Mouse (Mus musculus) adrenal gland, postnatal 25 days (tissue): ENCODE results near the gene Pecam1. TPM values are rescaled to one million over a fixed set of nuclear protein-coding genes. Genes with fewer than 3 reads are reported as not detected.
"Not testable (repeated sequence)": the region's sequence is repeated elsewhere in the genome, so short reads cannot be mapped to it uniquely, and the experiment has no call there.

Experiments
- DNase-seq: peaks from one replicate; pipeline ENCODE4 v3.0.0; 2021; ENCODE audit warnings: mixed read lengths
- total RNA-seq: library from RNA; stranded (reverse); gene quantifications from 2 replicates; pipeline ENCODE4 v1.2.3, GENCODE M21; 2021

Pecam1 gene
- total RNA-seq, 1 experiment from 2014 or later, result 76.1 TPM

- no peak for DNase-seq
These were observed 22.6 kb upstream of the Pecam1 start for GRCm38 (mm10) chr11:106773061-106773460.

- DNase-seq, result no peak
These were observed 20.0 kb upstream of the Pecam1 start for GRCm38 (mm10) chr11:106770195-106770974.

- no peak for DNase-seq
These were observed 17.1 kb upstream of the Pecam1 start for GRCm38 (mm10) chr11:106767516-106767915.

- no peak for DNase-seq
These were observed 16.3 kb upstream of the Pecam1 start for GRCm38 (mm10) chr11:106766611-106767162.

GRCm38 (mm10) chr11:106762800-106763185 lies 12.4 kb upstream of the Pecam1 start:
- DNase-seq, result no peak

- no peak for DNase-seq
These were observed 11.8 kb upstream of the Pecam1 start for GRCm38 (mm10) chr11:106762139-106762799.

GRCm38 (mm10) chr11:106760511-106760910 lies 10.1 kb upstream of the Pecam1 start:
- DNase-seq, result no peak

- DNase-seq, result no peak
These were observed 8.6 kb upstream of the Pecam1 start for GRCm38 (mm10) chr11:106759028-106759427.

GRCm38 (mm10) chr11:106755583-106755982 lies 5.2 kb upstream of the Pecam1 start:
- DNase-seq, result no peak

- DNase-seq, result no peak
These were observed 2.9 kb upstream of the Pecam1 start for GRCm38 (mm10) chr11:106753314-106753713.

- no peak for DNase-seq
These were observed 1.7 kb upstream of the Pecam1 start for GRCm38 (mm10) chr11:106752103-106752502.

GRCm38 (mm10) chr11:106751039-106752018 lies 901 bp upstream of the Pecam1 start, which contains the start of gene Milr1:
Gene Milr1 (plus strand): TSS chr11:106751226.
- DNase-seq, result no peak

GRCm38 (mm10) chr11:106749557-106750120 lies 789 bp downstream of the Pecam1 start:
- DNase-seq, result not testable (repeated sequence)

- no peak for DNase-seq
These were observed 5.5 kb downstream of the Pecam1 start for GRCm38 (mm10) chr11:106744949-106745348.

- DNase-seq, result no peak
These were observed 8.0 kb downstream of the Pecam1 start for GRCm38 (mm10) chr11:106742388-106742841.

GRCm38 (mm10) chr11:106741826-106742225 lies 8.6 kb downstream of the Pecam1 start:
- no peak for DNase-seq

- no peak for DNase-seq
These were observed 9.2 kb downstream of the Pecam1 start for GRCm38 (mm10) chr11:106741232-106741631.

- DNase-seq, result not testable (repeated sequence)
These were observed 9.7 kb downstream of the Pecam1 start for GRCm38 (mm10) chr11:106740724-106741123.

GRCm38 (mm10) chr11:106739116-106739515 lies 11.3 kb downstream of the Pecam1 start:
- no peak for DNase-seq

- DNase-seq, result peak; percentile 25
These were observed 13.2 kb downstream of the Pecam1 start for GRCm38 (mm10) chr11:106737178-106737621.

- no peak for DNase-seq
These were observed 13.8 kb downstream of the Pecam1 start for GRCm38 (mm10) chr11:106736614-106737013.
